Mouse (Mus musculus) forebrain, embryonic 10.5 days (tissue): ENCODE data around the gene Sprtn. TPM values are rescaled to one million over a fixed set of nuclear protein-coding genes. Genes with fewer than 3 reads are reported as not detected.
A peak's percentile ranks its signal among the peaks of the same experiment; 100 is the strongest.

Experiments
- DNase-seq: peaks from one replicate; pipeline ENCODE4 v3.0.0-alpha.2; 2017; ENCODE audit warnings: low spot score; ENCODE audit errors: extremely low spot score
- H3K27ac ChIP-seq: fragments of 300-500 bp; sonication (generic); 2 replicates; pipeline ENCODE4 v1.5.1; 2016; ENCODE audit warnings: mild to moderate bottlenecking
- H3K27me3 ChIP-seq: fragments of 300-500 bp; sonication (generic); 2 replicates; pipeline ENCODE4 v1.6.1; 2016; ENCODE audit warnings: mild to moderate bottlenecking; ENCODE audit not compliant: poor library complexity, severe bottlenecking
- H3K36me3 ChIP-seq: fragments of 300-500 bp; sonication (generic); replicated peaks from 2 replicates; pipeline ENCODE4 v1.6.1; 2016; ENCODE audit warnings: mild to moderate bottlenecking, moderate library complexity
- H3K4me1 ChIP-seq: fragments of 300-500 bp; sonication (generic); 2 replicates; pipeline ENCODE4 v1.6.1; 2016
- H3K4me3 ChIP-seq: fragments of 300-500 bp; sonication (generic); 2 replicates; pipeline ENCODE4 v1.5.1; 2016; ENCODE audit warnings: mild to moderate bottlenecking, moderate library complexity
- H3K9me3 ChIP-seq: fragments of 300-500 bp; sonication (generic); 2 replicates; pipeline ENCODE4 v1.6.1; 2016; ENCODE audit warnings: mild to moderate bottlenecking, moderate library complexity
- WGBS: fragments of 180-500 bp; shearing (Covaris S2); methylation state at CpG from one replicate; pipeline ENCODE4 v1.1.7; 2016; 5-methylcytosine and 5-hydroxymethylcytosine counted together
- polyA plus RNA-seq: library from polyadenylated mRNA; unstranded; fragments of >200 nt; fragmentation: Nextera tagmentation; extraction: Ambion mirVana; gene quantifications from 2 replicates; pipeline ENCODE4 v1.2.1, GENCODE M21; 2016

The Sprtn gene
- polyA plus RNA-seq, 1 experiment from 2014 or later, result 8.8 TPM

GRCm38 (mm10) chr8:124872690-124873089 is 25.0 kb upstream of the Sprtn start:
- no peak for DNase-seq
- H3K9me3 ChIP-seq, result no peaks in the 10 kb centered on the region
- no peak overlapping the region for H3K27ac ChIP-seq
- H3K4me3 ChIP-seq, result no peak overlapping the region
- H3K27me3 ChIP-seq, result no peaks in the 10 kb centered on the region
- H3K36me3 ChIP-seq, result peaks cover 74% of the 10 kb centered on the region
- 0 out of 2 replicates have a peak, but pooled peaks cover 8% of the 10 kb centered on the region for H3K4me1 ChIP-seq
- 95% methylated on average over 5 of the region's 5 CpGs for WGBS

- Histone ChIP-seq H3K9me3 (no peaks in the 10 kb centered on the region), H3K27ac (no peak overlapping the region), H3K4me3 (no peak overlapping the region), H3K27me3 (no peaks in the 10 kb centered on the region), H3K36me3 (peaks cover 99% of the 10 kb centered on the region), H3K4me1 (no peaks in the 10 kb centered on the region)
- WGBS, result 96% methylated on average over 5 of the region's 5 CpGs
- DNase-seq, result no peak
Observed at GRCm38 (mm10) chr8:124878141-124878540, 19.5 kb upstream of the Sprtn start.

GRCm38 (mm10) chr8:124878946-124879526 is 18.6 kb upstream of the Sprtn start:
- 93% methylated on average over 10 of the region's 10 CpGs for WGBS
- H3K4me3 ChIP-seq, result no peak overlapping the region
- no peaks in the 10 kb centered on the region for H3K27me3 ChIP-seq
- no peak for DNase-seq
- no peak overlapping the region for H3K27ac ChIP-seq
- peaks cover 99% of the 10 kb centered on the region for H3K36me3 ChIP-seq
- no peaks in the 10 kb centered on the region for H3K4me1 ChIP-seq
- H3K9me3 ChIP-seq, result no peaks in the 10 kb centered on the region

- H3K27ac ChIP-seq, result no peak overlapping the region
- H3K4me1 ChIP-seq, result no peaks in the 10 kb centered on the region; the same call in 1 of the 2 replicates
- peaks cover 100% of the 10 kb centered on the region for H3K36me3 ChIP-seq
- DNase-seq, result no peak
- H3K27me3 ChIP-seq, result no peaks in the 10 kb centered on the region
- peaks cover 14% of the 10 kb centered on the region; the same call in 1 of the 2 replicates for H3K9me3 ChIP-seq
- no peak overlapping the region for H3K4me3 ChIP-seq
- WGBS, result 94% methylated on average over 5 of the region's 5 CpGs
Observed at GRCm38 (mm10) chr8:124888385-124888784, 9.3 kb upstream of the Sprtn start.

GRCm38 (mm10) chr8:124892596-124892995 is 5.1 kb upstream of the Sprtn start:
- Histone ChIP-seq H3K4me1 (peaks cover 19% of the 10 kb centered on the region), H3K27ac (no peak overlapping the region), H3K36me3 (peaks cover 86% of the 10 kb centered on the region), H3K27me3 (no peaks in the 10 kb centered on the region), H3K9me3 (peaks cover 11% of the 10 kb centered on the region; the same call in 1 of the 2 replicates), H3K4me3 (no peak overlapping the region)
- no peak for DNase-seq
- 73% methylated on average over 3 of the region's 3 CpGs for WGBS

GRCm38 (mm10) chr8:124896010-124896631 is 1.6 kb upstream of the Sprtn start:
- WGBS, result 89% methylated on average over 26 of the region's 26 CpGs
- Histone ChIP-seq H3K4me3 (peak overlapping the region; percentile 98), H3K36me3 (peaks cover 70% of the 10 kb centered on the region), H3K4me1 (peaks cover 31% of the 10 kb centered on the region), H3K27me3 (no peaks in the 10 kb centered on the region), H3K27ac (peak overlapping the region; percentile 84; the same call in 1 of the 2 replicates), H3K9me3 (no peaks in the 10 kb centered on the region)
- no peak for DNase-seq

GRCm38 (mm10) chr8:124896632-124897385 is 877 bp upstream of the Sprtn start:
- H3K36me3 ChIP-seq, result peaks cover 68% of the 10 kb centered on the region
- peaks cover 31% of the 10 kb centered on the region for H3K4me1 ChIP-seq
- no peaks in the 10 kb centered on the region for H3K9me3 ChIP-seq
- WGBS, result 2% methylated on average over 60 of the region's 60 CpGs
- peak; percentile 65 for DNase-seq
- H3K4me3 ChIP-seq, result peak overlapping the region; percentile 98
- H3K27me3 ChIP-seq, result no peaks in the 10 kb centered on the region
- peak overlapping the region; percentile 84 for H3K27ac ChIP-seq

GRCm38 (mm10) chr8:124898251-124898905 is 692 bp downstream of the Sprtn start:
- H3K36me3 ChIP-seq, result peaks cover 68% of the 10 kb centered on the region
- H3K27me3 ChIP-seq, result no peaks in the 10 kb centered on the region
- no peaks in the 10 kb centered on the region for H3K9me3 ChIP-seq
- 9% methylated on average over 31 of the region's 31 CpGs for WGBS
- H3K27ac ChIP-seq, result peak overlapping the region; percentile 84
- H3K4me1 ChIP-seq, result peaks cover 31% of the 10 kb centered on the region
- peak overlapping the region; percentile 98 for H3K4me3 ChIP-seq
- DNase-seq, result no peak

- H3K36me3 ChIP-seq, result peaks cover 87% of the 10 kb centered on the region
- H3K4me3 ChIP-seq, result no peak overlapping the region
- no peaks in the 10 kb centered on the region for H3K27me3 ChIP-seq
- H3K27ac ChIP-seq, result no peak overlapping the region
- 95% methylated on average over 15 of the region's 15 CpGs for WGBS
- no peak for DNase-seq
- no peaks in the 10 kb centered on the region for H3K9me3 ChIP-seq
- peaks cover 9% of the 10 kb centered on the region for H3K4me1 ChIP-seq
Observed at GRCm38 (mm10) chr8:124903198-124903597, 5.5 kb downstream of the Sprtn start.

GRCm38 (mm10) chr8:124905482-124905881 is 7.8 kb downstream of the Sprtn start:
- Histone ChIP-seq H3K4me1 (no peaks in the 10 kb centered on the region), H3K27me3 (no peaks in the 10 kb centered on the region), H3K36me3 (peaks cover 96% of the 10 kb centered on the region), H3K9me3 (no peaks in the 10 kb centered on the region), H3K27ac (no peak overlapping the region), H3K4me3 (no peak overlapping the region)
- WGBS, result 81% methylated on average over 2 of the region's 2 CpGs
- DNase-seq, result no peak

GRCm38 (mm10) chr8:124909936-124910335 is 12.2 kb downstream of the Sprtn start:
- H3K9me3 ChIP-seq, result no peaks in the 10 kb centered on the region
- no peaks in the 10 kb centered on the region for H3K27me3 ChIP-seq
- peaks cover 99% of the 10 kb centered on the region for H3K36me3 ChIP-seq
- WGBS, result 98% methylated on average over 16 of the region's 16 CpGs
- H3K27ac ChIP-seq, result no peak overlapping the region
- DNase-seq, result no peak
- peaks cover 6% of the 10 kb centered on the region; the same call in 1 of the 2 replicates for H3K4me1 ChIP-seq
- no peak overlapping the region for H3K4me3 ChIP-seq

- H3K36me3 ChIP-seq, result peaks cover 100% of the 10 kb centered on the region
Observed at GRCm38 (mm10) chr8:124910349-124910748, 12.7 kb downstream of the Sprtn start.

More at GRCm38 (mm10) chr8:124910349-124910748, 12.7 kb downstream of the Sprtn start:
- WGBS, result 84% methylated on average over 10 of the region's 10 CpGs
- no peak for DNase-seq
- no peak overlapping the region for H3K27ac ChIP-seq
- no peaks in the 10 kb centered on the region for H3K9me3 ChIP-seq
- H3K27me3 ChIP-seq, result no peaks in the 10 kb centered on the region
- no peak overlapping the region for H3K4me3 ChIP-seq
- peaks cover 6% of the 10 kb centered on the region; the same call in 1 of the 2 replicates for H3K4me1 ChIP-seq
